Mouse (Mus musculus): ENCODE results near the gene Rnf148.

Gene Rnf148

DNA sequence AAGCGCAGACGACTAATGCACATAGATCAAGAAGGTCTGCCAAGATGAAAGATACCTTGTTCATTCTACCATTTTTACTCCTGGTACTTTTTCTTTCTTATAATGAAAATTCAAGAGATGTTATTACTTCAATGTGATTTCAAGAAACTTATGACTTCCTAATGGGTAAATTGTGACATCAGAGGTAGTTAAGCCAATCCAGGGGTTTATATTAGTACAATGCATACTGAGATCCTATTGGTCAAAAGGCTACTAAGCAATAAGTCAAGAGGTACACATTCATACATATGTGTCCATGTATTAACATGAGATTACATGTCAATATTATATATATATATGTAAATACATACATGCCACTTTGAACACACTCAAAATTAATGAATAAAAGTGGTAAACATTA is at the start of gene Rnf148:
Rnf148 (minus strand) TSS at position 101 of the 400 bp plus-strand sequence.
- no peak for DNase-seq (ENCODE audit: low read depth, low spot score)

DNA sequence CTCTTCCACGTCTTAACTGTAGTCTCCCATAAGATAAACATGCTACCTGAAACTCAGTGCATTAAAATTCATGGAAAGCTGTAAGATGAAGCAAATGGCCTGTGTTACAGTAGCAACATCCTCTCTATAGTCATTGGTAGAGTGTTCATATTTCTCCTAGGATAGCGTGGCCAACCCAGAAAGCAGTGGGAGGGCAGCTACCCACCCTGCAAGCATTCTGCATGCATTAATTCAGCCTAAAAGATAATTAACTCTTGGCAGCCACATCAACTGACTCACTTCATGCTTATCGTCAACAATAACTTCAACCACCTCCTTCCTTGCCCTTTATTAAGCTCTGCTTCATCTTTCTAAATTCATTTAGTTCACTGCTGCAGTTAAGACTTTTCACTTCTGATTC is 45.9 kb upstream of the Rnf148 start:
- DNase-seq (ENCODE audit: low read depth, low spot score), result no peak

DNA sequence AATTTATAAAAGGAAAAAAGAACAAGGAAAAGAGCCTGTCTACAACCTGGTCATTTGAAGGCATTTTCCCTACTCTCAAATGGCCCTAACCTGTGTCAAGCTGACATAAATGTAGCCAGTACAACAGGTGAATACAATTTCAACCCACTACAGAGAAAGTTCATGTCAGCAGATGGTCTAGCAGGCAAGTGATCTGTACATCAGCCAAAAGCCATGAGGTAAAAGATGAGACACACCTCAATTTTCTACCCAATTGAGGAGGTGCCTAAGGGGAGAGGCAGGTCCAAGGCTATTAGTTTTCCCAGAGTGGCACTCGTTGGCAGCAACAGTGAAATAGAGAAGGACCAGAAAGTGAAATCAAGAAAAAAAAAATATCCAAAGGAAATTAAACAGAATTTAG is 23.2 kb upstream of the Rnf148 start:
- DNase-seq (ENCODE audit: low read depth, low spot score), result no peak

DNA sequence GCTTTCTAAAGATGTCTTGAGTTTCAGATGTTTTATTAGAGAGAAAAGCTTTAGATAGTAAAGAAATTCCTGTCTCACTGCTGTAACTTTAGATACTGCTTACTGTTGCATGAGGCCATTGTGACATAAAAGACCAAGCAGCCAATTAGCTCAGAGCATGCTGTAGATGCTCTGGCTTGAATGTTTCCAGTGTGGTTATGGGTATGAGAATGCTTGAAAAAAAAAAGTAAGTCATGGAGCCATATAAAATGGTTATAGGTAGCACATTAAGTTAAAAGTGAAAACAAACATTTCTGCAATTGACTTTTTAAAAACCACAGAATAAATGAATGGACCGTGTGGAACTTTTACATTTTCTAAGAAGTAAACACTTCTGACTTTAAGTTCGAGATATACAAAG is 4.7 kb downstream of the Rnf148 start, which contains the start of gene Rnf133:
Rnf133 (minus strand) TSS at position 101 of the 400 bp plus-strand sequence.
- DNase-seq (ENCODE audit: low read depth, low spot score), result no peak

DNA sequence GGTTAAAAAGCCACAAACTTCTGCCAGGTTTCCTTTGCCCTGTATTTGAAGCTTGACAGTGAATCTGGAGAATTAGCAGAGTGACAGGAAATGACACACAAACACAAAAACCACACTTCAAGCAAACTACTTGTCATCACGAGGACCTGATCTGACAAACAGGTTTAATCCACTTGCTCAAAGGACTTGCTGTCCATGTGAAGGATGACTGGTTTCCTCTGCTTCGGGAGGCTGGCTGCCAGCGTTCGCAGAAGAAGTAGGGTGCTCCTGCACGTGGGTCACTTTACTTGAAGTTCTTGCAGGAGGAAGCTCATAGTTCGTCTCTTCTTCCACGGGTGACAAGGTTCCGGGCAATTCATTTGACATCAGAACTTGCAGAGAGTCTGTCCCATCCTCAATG is 6.2 kb downstream of the Rnf148 start:
- DNase-seq (ENCODE audit: low read depth, low spot score), result no peak

DNA sequence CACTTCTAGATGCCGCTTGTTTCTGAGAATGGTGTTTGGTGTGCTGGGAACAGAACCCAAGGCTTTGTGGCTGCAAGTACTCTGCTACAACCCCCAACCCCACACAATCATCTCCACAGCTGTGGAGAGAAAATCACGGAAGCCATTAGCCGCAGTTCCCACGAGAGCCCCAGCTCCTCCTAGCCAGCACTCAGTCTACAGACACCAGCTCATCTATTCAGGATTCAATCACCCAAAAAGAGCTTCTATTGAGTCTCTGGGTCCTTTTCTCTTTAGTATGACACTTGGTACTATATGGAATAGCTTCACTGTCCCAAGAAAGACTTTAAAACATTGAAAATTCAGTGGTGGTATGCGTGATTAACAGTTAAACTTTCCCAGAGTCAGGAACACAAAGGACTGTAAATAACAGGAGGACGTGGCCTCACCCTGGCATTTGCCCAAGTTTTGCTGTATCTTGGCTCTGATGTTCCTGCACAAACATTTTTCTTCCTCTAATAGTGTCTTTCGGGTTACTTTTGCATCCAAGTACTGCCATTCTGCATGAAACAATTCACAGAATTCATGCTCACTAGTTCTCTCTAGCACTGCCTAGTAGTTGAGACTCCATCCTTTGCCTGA is 7.2 kb downstream of the Rnf148 start:
- no peak for DNase-seq (ENCODE audit: low read depth, low spot score)

DNA sequence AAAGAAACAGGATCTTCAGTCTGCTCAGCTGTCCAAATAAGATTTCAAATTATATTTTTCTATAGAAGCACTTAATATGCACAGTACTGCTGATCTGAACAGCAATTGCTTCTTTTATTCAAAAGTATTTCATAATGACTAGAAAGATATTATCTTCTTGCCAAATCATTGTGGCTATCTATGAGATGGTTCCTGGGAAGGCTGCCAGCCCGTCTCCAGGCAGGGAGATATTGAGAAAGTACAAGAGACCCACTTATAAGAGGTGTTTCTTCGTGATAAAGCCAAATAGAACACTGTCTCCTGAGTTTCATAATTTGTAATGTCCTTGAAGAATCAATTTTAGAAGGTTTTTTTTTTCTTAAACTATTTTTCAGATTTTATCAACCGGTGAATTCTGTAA is 17.9 kb downstream of the Rnf148 start:
- DNase-seq (ENCODE audit: low read depth, low spot score), result peak; percentile 10

DNA sequence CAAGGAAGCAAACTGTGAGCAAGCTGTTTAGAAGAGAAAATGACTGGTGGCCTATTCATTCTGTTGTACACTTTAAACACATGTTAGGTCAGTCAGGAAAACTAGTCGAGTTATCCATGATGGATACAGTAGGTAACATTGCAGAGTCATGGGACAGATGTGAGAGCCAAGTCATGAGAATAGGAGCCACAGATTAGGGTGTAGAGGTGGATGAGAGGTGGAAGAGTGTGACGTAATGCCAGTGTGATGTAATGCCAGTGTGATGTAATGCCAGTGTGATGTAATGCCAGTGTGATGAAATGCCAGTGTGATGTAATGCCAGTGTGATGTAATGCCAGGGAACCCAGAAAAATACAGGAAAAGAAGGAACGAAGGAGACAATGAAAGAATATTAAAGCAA is 19.7 kb downstream of the Rnf148 start:
- DNase-seq (ENCODE audit: low read depth, low spot score), result no peak

DNA sequence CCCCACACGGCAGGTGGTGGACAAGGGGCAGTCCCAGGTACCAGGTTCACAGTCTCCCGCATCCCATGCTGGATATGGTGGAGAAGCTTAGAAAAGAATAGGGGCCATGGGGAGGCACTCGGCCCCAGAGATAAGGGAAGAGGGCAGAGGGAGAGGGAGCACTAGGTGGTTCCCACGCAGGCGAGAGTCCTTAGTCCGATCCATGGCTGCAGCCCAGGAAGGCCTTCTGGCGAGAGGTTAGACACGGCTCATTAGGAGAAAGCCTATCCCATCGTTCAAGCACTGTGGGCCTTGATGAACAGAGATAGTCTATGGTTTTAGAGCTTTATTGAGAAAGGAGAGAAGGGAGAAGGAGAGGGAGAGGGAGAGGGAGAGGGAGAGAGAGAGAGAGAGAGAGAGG is 20.9 kb downstream of the Rnf148 start:
- DNase-seq (ENCODE audit: low read depth, low spot score), result no peak

DNA sequence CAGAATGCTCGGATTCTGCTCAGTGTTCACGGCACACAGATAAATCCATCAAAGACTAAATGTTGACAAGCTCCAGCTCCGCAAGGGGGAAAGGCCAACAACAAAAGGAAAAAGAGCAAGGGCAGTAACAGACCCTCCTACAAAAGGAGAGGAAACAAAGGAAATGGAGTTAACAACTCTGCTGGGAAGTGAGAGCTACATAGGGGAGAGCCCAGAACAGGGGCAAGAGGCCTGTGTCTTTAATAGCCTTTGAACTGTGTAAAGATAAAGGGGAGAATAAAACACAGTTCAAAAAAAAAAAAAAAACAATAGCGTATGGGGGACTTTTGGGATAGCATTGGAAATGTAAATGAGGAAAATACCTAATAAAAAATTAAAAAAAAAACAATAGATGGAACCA is 24.5 kb downstream of the Rnf148 start:
- no peak for DNase-seq (ENCODE audit: low read depth, low spot score)
